In genomic region chr2:31653971-31654853, GRCm38 (mm10) we compare ENCODE assay signal across 8 mouse cellular contexts. TPM values are rescaled to one million over a fixed set of nuclear protein-coding genes. Genes with fewer than 3 reads are reported as not detected.
A peak's percentile ranks its signal among the peaks of the same experiment; 100 is the strongest.
DNase-seq lines count a peak whose midpoint lies in the region; ATAC-seq and TF ChIP-seq lines count a peak whose summit lies in the region.

No protein-coding gene starts in this region.

- H3K4me1 ChIP-seq in cerebellum, adult 2 months (ENCODE audit: control insufficient read depth, insufficient read depth, low read length) = no peaks in the 10 kb centered on the region
- H3K4me1 ChIP-seq in midbrain, embryonic 12.5 days = peaks cover 14% of the 10 kb centered on the region

- peak overlapping the region; percentile 65 for H3K4me3 ChIP-seq in cerebellum, adult 2 months (replicated peaks; ENCODE audit: insufficient read depth, low read depth, low read length)
- peak overlapping the region; percentile 47 for H3K4me3 ChIP-seq in midbrain, embryonic 12.5 days

- no peaks in the 10 kb centered on the region for H3K27me3 ChIP-seq in cerebellum, adult 2 months (ENCODE audit: control insufficient read depth, insufficient read depth, low read length)
- peaks cover 98% of the 10 kb centered on the region for H3K27me3 ChIP-seq in midbrain, embryonic 12.5 days

- H3K9me3 ChIP-seq in midbrain, embryonic 12.5 days = no peaks in the 10 kb centered on the region

- H3K9ac ChIP-seq in midbrain, embryonic 12.5 days (replicated peaks) = peak overlapping the region; percentile 4; the same call in 1 of the 2 replicates

- TF ChIP-seq POLR2A in cerebellum, adult 2 months (IDR thresholded peaks at IDR 0.05; ENCODE audit: borderline replicate concordance, insufficient read depth, low read length) = no peak

- H3K36me3 ChIP-seq in midbrain, embryonic 12.5 days = 0 out of 2 replicates have a peak, but pooled peaks cover 6% of the 10 kb centered on the region

- peak overlapping the region; percentile 77 for H3K4me2 ChIP-seq in midbrain, embryonic 12.5 days (replicated peaks)

- under 1% methylated on average over 88 of the region's 109 CpGs for WGBS in cerebellum, adult 2 months
- WGBS in midbrain, embryonic 12.5 days = under 1% methylated on average over 94 of the region's 109 CpGs

- TF ChIP-seq CTCF in cerebellum, adult 2 months (IDR thresholded peaks at IDR 0.05; ENCODE audit: borderline replicate concordance, insufficient read depth, low read depth, low read length) = no peak

- peak; percentile 13 for DNase-seq in kidney, adult 18-20 months
- DNase-seq in kidney, adult 8-10 months = no peak
- peak; percentile 47 to 54 for DNase-seq in cerebellum, adult 2 months
- peak; percentile 44 to 76 for DNase-seq in frontal cortex, adult 2 months (ENCODE audit: extremely low spot score in 1 of 2, low spot score in 1 of 2)
- peak; percentile 49 to 71 for DNase-seq in layer of hippocampus, postnatal 10 days (ENCODE audit: low spot score in 2 of 2)
- peak; percentile 71 for DNase-seq in telencephalon, adult 2 months (ENCODE audit: low read depth, low spot score)
- DNase-seq in ovary, postnatal 14 days (ENCODE audit: low spot score) = no peak

- H3K27ac ChIP-seq in cerebellum, adult 2 months (ENCODE audit: insufficient read depth, low read length) = no peak overlapping the region
- H3K27ac ChIP-seq in midbrain, embryonic 12.5 days (replicated peaks) = no peak overlapping the region

- peak; percentile 49; the same call in 1 of the 2 replicates for ATAC-seq in midbrain, embryonic 12.5 days (ENCODE audit: low FRiP score, low read depth)

RNA-seq across cellular contexts. Expression of gene Prdm12, which starts 14.4 kb away (rescaled TPM):
- polyA plus RNA-seq in cerebellum, adult 2 months (2012; rRNA removed) = not detected in 2 replicates
- 0.21 and 0.46 TPM in 2 replicates for polyA plus RNA-seq in frontal cortex, adult 2 months (2012; rRNA removed)
- under 1 TPM in 1 of 2 experiments, not detected in 1; 0.31 TPM for total RNA-seq in layer of hippocampus, postnatal 10 days (2021)
- polyA plus RNA-seq in midbrain, embryonic 12.5 days (2016; fragmentation: Nextera tagmentation; extraction: Ambion mirVana) = 21.0 and 25.5 TPM in 2 replicates

RNA-seq across cellular contexts. Expression of gene Exosc2, which starts 16.3 kb away (rescaled TPM):
- 25.0 and 26.8 TPM in 2 replicates for polyA plus RNA-seq in cerebellum, adult 2 months (2012; rRNA removed)
- polyA plus RNA-seq in frontal cortex, adult 2 months (2012; rRNA removed) = 27.4 and 31.0 TPM in 2 replicates
- total RNA-seq in layer of hippocampus, postnatal 10 days (2021) = 10 to 100 TPM; 18.9 to 23.4 TPM
- polyA plus RNA-seq in midbrain, embryonic 12.5 days (2016; fragmentation: Nextera tagmentation; extraction: Ambion mirVana) = 61.0 and 63.9 TPM in 2 replicates

RNA-seq across cellular contexts. Expression of gene Abl1, which starts 34.0 kb away (rescaled TPM):
- 42.6 and 45.0 TPM in 2 replicates for polyA plus RNA-seq in cerebellum, adult 2 months (2012; rRNA removed)
- 35.2 and 39.5 TPM in 2 replicates for polyA plus RNA-seq in frontal cortex, adult 2 months (2012; rRNA removed)
- total RNA-seq in layer of hippocampus, postnatal 10 days (2021) = 10 to 100 TPM; 42.2 to 48.3 TPM
- polyA plus RNA-seq in midbrain, embryonic 12.5 days (2016; fragmentation: Nextera tagmentation; extraction: Ambion mirVana) = 44.1 and 47.3 TPM in 2 replicates

Comparison
In these comparisons a context has a peak if more than half of its experiments do, and no peak if none do; other contexts are left out.
1. DNase-seq: peak in kidney, adult 18-20 months (single experiment), cerebellum, adult 2 months (2 of 2), frontal cortex, adult 2 months (2 of 2), layer of hippocampus, postnatal 10 days (2 of 2) and telencephalon, adult 2 months (single experiment); none in kidney, adult 8-10 months (0 of 2) and ovary, postnatal 14 days (single experiment).
2. RNA of gene Prdm12, which starts 14.4 kb away (polyA plus RNA-seq): 21.0 to 25.5 TPM in midbrain, embryonic 12.5 days; 0.21 to 0.46 TPM in frontal cortex, adult 2 months and not detected in cerebellum, adult 2 months; every median in the first group is over 10 times any median in the second.